Mouse (Mus musculus) kidney, embryonic 15.5 days (tissue): ENCODE data around the gene Wnt2. TPM values are rescaled to one million over a fixed set of nuclear protein-coding genes. Genes with fewer than 3 reads are reported as not detected.

Experiments used
- polyA plus RNA-seq: library from polyadenylated mRNA; unstranded; fragments of >200 nt; fragmentation: Nextera tagmentation; extraction: Ambion mirVana; gene quantifications from 2 replicates; pipeline ENCODE4 v1.2.1, GENCODE M21; 2015

Gene Wnt2
- polyA plus RNA-seq, 1 experiment from 2014 or later = 2.9 TPM

Other genes starting within 250 kb of the Wnt2 start
- 0.12 TPM in 1 of 2 replicates, not detected in the other for gene Asz1, start 78.5 kb upstream of the Wnt2 start, polyA plus RNA-seq
- gene Cftr, start 140.1 kb upstream of the Wnt2 start, polyA plus RNA-seq = 4.2 and 4.7 TPM in 2 replicates